Mouse (Mus musculus) CH12.LX (cell line): Measurements from ENCODE around the gene Kcnh4. TPM values are rescaled to one million over a fixed set of nuclear protein-coding genes. Genes with fewer than 3 reads are reported as not detected.

Experiments used
- DNase-seq: peaks from one replicate; pipeline ENCODE4 v3.0.0-alpha.2; 2013; ENCODE audit errors: extremely low read depth
- H3K27ac ChIP-seq: 2 replicates; pipeline ENCODE4 v1.5.1; 2012; ENCODE audit warnings: low read depth, mild to moderate bottlenecking, control low read depth, moderate library complexity; ENCODE audit not compliant: insufficient read depth
- H3K27me3 ChIP-seq: replicated peaks from 2 replicates; pipeline ENCODE3; 2012; ENCODE audit warnings: inconsistent platforms
- H3K36me3 ChIP-seq, 2 experiments: replicated peaks in 1 of 2; 2 replicates each; pipeline versions ENCODE3 to v1.6.1; 2012; ENCODE audit warnings: inconsistent platforms in 1 of 2, low read length in 1 of 2, mild to moderate bottlenecking in 1 of 2, mixed read lengths in 1 of 2, moderate library complexity in 1 of 2; ENCODE audit not compliant: control insufficient read depth in 1 of 2, insufficient read depth in 1 of 2
- H3K4me1 ChIP-seq, 2 experiments: 2 replicates each; pipeline ENCODE4 v1.6.1; 2012; ENCODE audit warnings: inconsistent platforms in 1 of 2, moderate library complexity in 1 of 2; ENCODE audit not compliant: insufficient read depth in 2 of 2, control insufficient read depth in 1 of 2
- H3K4me2 ChIP-seq: 2 replicates; pipeline ENCODE4 v1.6.1; 2012; ENCODE audit warnings: low read depth, mild to moderate bottlenecking, control low read depth; ENCODE audit not compliant: poor library complexity, insufficient read depth, severe bottlenecking
- H3K4me3 ChIP-seq, 3 experiments: fragments of 150-350 bp in 1 of 3; sonication (generic) in 1 of 3; replicated peaks in 1 of 3; 2 replicates each; pipeline versions ENCODE3 to v1.5.1; 2011 to 2012; ENCODE audit warnings: low read depth in 2 of 3, low read length in 2 of 3, mild to moderate bottlenecking in 2 of 3, moderate library complexity in 2 of 3, control low read depth in 1 of 3, improper control_type of control experiment in 1 of 3, inconsistent platforms in 1 of 3, mixed read lengths in 1 of 3; ENCODE audit not compliant: poor library complexity in 1 of 3
- H3K79me2 ChIP-seq: replicated peaks from 2 replicates; pipeline ENCODE4 v1.6.1; 2012; ENCODE audit warnings: mild to moderate bottlenecking, moderate library complexity; ENCODE audit not compliant: control insufficient read depth, poor library complexity, insufficient read depth, severe bottlenecking; ENCODE audit errors: extremely low read depth
- H3K9ac ChIP-seq: 2 replicates; pipeline ENCODE4 v1.6.1; 2012; ENCODE audit warnings: low read depth, mild to moderate bottlenecking, control low read depth, moderate library complexity; ENCODE audit not compliant: insufficient read depth
- H3K9me3 ChIP-seq: replicated peaks from 2 replicates; pipeline ENCODE3; 2012; ENCODE audit warnings: low read length, inconsistent platforms, mixed read lengths
- CHD2 ChIP-seq: IDR thresholded peaks from 2 replicates; pipeline ENCODE4 v1.6.1; 2011; ENCODE audit warnings: low read length, improper control_type of control experiment
- CTCF ChIP-seq, 2 experiments: IDR thresholded peaks in 1 of 2; conservative IDR thresholded peaks in 1 of 2; 2 replicates each; pipeline ENCODE4 v1.5.1; 2011 to 2012; ENCODE audit warnings: low read depth in 2 of 2, low read length in 2 of 2, improper control_type of control experiment in 1 of 2, inconsistent platforms in 1 of 2, mild to moderate bottlenecking in 1 of 2, moderate library complexity in 1 of 2
- HCFC1 ChIP-seq: IDR thresholded peaks from 2 replicates; pipeline ENCODE4 v1.6.1; 2012; ENCODE audit warnings: low read depth, mild to moderate bottlenecking, inconsistent platforms, low read length, improper control_type of control experiment
- IRF4 ChIP-seq: IDR thresholded peaks from 2 replicates; pipeline ENCODE4 v1.6.1; 2014; ENCODE audit warnings: low read depth, mild to moderate bottlenecking, inconsistent platforms, low read length, improper control_type of control experiment
- MEF2A ChIP-seq: IDR thresholded peaks from 2 replicates; pipeline ENCODE4 v1.6.1; 2014; ENCODE audit warnings: low read depth, mild to moderate bottlenecking, inconsistent platforms, low read length, improper control_type of control experiment, borderline replicate concordance
- MYC ChIP-seq: IDR thresholded peaks from 2 replicates; pipeline ENCODE4 v1.6.1; 2011; ENCODE audit warnings: low read depth, mild to moderate bottlenecking, improper control_type of control experiment, low read length
- NRF1 ChIP-seq: IDR thresholded peaks from 2 replicates; pipeline ENCODE4 v1.6.1; 2014; ENCODE audit warnings: low read depth, mild to moderate bottlenecking, inconsistent platforms, low read length, improper control_type of control experiment, moderate library complexity
- RCOR1 ChIP-seq: conservative IDR thresholded peaks from 2 replicates; pipeline ENCODE4 v1.6.1; 2012; ENCODE audit warnings: low read depth, mild to moderate bottlenecking, inconsistent platforms, low read length, improper control_type of control experiment
- SMC3 ChIP-seq: IDR thresholded peaks from 2 replicates; pipeline ENCODE4 v1.6.1; 2011; ENCODE audit warnings: low read depth, low read length, improper control_type of control experiment
- TCF12 ChIP-seq: IDR thresholded peaks from 2 replicates; pipeline ENCODE4 v1.6.1; 2014; ENCODE audit warnings: low read depth, mild to moderate bottlenecking, inconsistent platforms, low read length, improper control_type of control experiment
- UBTF ChIP-seq: IDR thresholded peaks from 2 replicates; pipeline ENCODE4 v1.6.1; 2012; ENCODE audit warnings: low read depth, mild to moderate bottlenecking, inconsistent platforms, low read length, improper control_type of control experiment, moderate library complexity
- USF1 ChIP-seq: IDR thresholded peaks from 2 replicates; pipeline ENCODE4 v1.6.1; 2014; ENCODE audit warnings: low read depth, mild to moderate bottlenecking, inconsistent platforms, low read length, improper control_type of control experiment
- ZC3H11A ChIP-seq: IDR thresholded peaks from 2 replicates; pipeline ENCODE4 v1.6.1; 2012; ENCODE audit warnings: low read depth, mild to moderate bottlenecking, inconsistent platforms, low read length, improper control_type of control experiment
- ZKSCAN1 ChIP-seq: IDR thresholded peaks from 2 replicates; pipeline ENCODE4 v1.6.1; 2012; ENCODE audit warnings: low read depth, inconsistent platforms, low read length, improper control_type of control experiment, borderline replicate concordance
- dilution Hi-C: fragments of 300-500 bp; cut with MboI; formaldehyde crosslinking; loops from 2 replicates; pipeline ENCODE4 v1.14.3; 2020; ENCODE audit warnings: low sequenced_read_pairs; ENCODE audit not compliant: extremely low pct_unique_long_range_greater_than_20kb, extremely low pct_ligation_motif_present
- in situ Hi-C: fragments of 300-500 bp; cut with MboI; formaldehyde crosslinking; loops from 3 replicates; pipeline ENCODE4 v1.14.3; 2019; ENCODE audit warnings: low sequenced_read_pairs, low pct_ligation_motif_present, low pct_unique_long_range_greater_than_20kb, mixed read lengths
- polyA plus RNA-seq: library from polyadenylated mRNA; unstranded; fragments of >175 nt; gene quantifications from 2 replicates; pipeline ENCODE4 v1.2.1, GENCODE M21; 2012; ENCODE audit warnings: low read depth; ENCODE audit not compliant: insufficient read length
- total RNA-seq, 2 experiments: library from RNA; depleted of rRNA; stranded (reverse); fragments of 300-350 nt in 1 of 2; fragments of >200 nt in 1 of 2; gene quantifications; 2 replicates each; pipeline ENCODE4 v1.2.3; 2012 to 2014

Kcnh4 gene
- total and polyA plus RNA-seq, 3 experiments, result 0.87 to 4.0 (median 2.2) TPM

- Histone ChIP-seq H3K4me2 (no peak overlapping the region), H3K9me3 (no peaks in the 10 kb centered on the region), H3K27me3 (no peaks in the 10 kb centered on the region), H3K27ac (no peak overlapping the region), H3K9ac (no peak overlapping the region), H3K4me3 (no peak overlapping the region), H3K79me2 (no peaks in the 10 kb centered on the region), H3K36me3 (peaks cover 0 to 63% of the 10 kb centered on the region in 2 experiments), H3K4me1 (peaks cover 8 to 20% of the 10 kb centered on the region in 2 experiments)
- no peak for DNase-seq
- dilution Hi-C loops (no loop called here), in situ Hi-C loops (loop anchor here (5.0 kb wide), 3 partner anchors 71 to 336 kb away; partner anchors contain the start of gene Cnp)
- TF ChIP-seq RCOR1 (no peak), ZKSCAN1 (no peak), HCFC1 (no peak)
Measured at GRCm38 (mm10) chr11:100697921-100698320, 61.8 kb downstream of the Kcnh4 start.

- dilution Hi-C loops (no loop called here), in situ Hi-C loops (loop anchor here (5.0 kb wide), 3 partner anchors 68 to 333 kb away; partner anchors contain the start of gene Cnp)
- Histone ChIP-seq H3K4me3 (no peak overlapping the region), H3K27ac (no peak overlapping the region), H3K27me3 (no peaks in the 10 kb centered on the region), H3K4me2 (no peak overlapping the region), H3K36me3 (peaks cover 0 to 51% of the 10 kb centered on the region in 2 experiments), H3K79me2 (no peaks in the 10 kb centered on the region), H3K9ac (no peak overlapping the region), H3K9me3 (no peaks in the 10 kb centered on the region)
- peak; percentile 75 for DNase-seq
- peak; percentile 95 to 99 for TF ChIP-seq CTCF (conservative IDR thresholded peaks at IDR 0.05 in 1 of 2, IDR thresholded peaks at IDR 0.05 in 1 of 2; ENCODE audit: low read depth in 2 of 2, low read length in 2 of 2)
- peak; percentile 84 for TF ChIP-seq ZC3H11A
- peak; percentile 100 for TF ChIP-seq SMC3
- TF ChIP-seq TCF12, result no peak
- no peak for TF ChIP-seq MEF2A
- TF ChIP-seq UBTF, result no peak
- 0 out of 2 replicates have a peak, but pooled peaks have one; percentile 18 for TF ChIP-seq NRF1
- TF ChIP-seq MYC, result no peak
- TF ChIP-seq IRF4, result 0 out of 2 replicates have a peak, but pooled peaks have one; percentile 15
- TF ChIP-seq, all 38 proteins: peak for 5
- H3K4me1 ChIP-seq, result peaks cover 0 to 11% of the 10 kb centered on the region in 2 experiments; a peak in 2 of 4 replicates
Measured at GRCm38 (mm10) chr11:100694926-100695325, 64.8 kb downstream of the Kcnh4 start.

- Histone ChIP-seq H3K9ac (no peak overlapping the region), H3K27ac (no peak overlapping the region), H3K27me3 (no peaks in the 10 kb centered on the region), H3K4me2 (no peak overlapping the region), H3K79me2 (no peaks in the 10 kb centered on the region), H3K36me3 (peaks cover 0 to 34% of the 10 kb centered on the region in 2 experiments), H3K4me3 (no peak overlapping the region), H3K9me3 (no peaks in the 10 kb centered on the region), H3K4me1 (peaks cover 0 to 8% of the 10 kb centered on the region in 2 experiments; a peak in 2 of 4 replicates)
- DNase-seq, result no peak
- in situ Hi-C loops, result no loop called here
- dilution Hi-C loops, result no loop called here
- TF ChIP-seq USF1 (no peak), CHD2 (no peak), IRF4 (no peak), RCOR1 (no peak), MYC (no peak), TCF12 (no peak)
Measured at GRCm38 (mm10) chr11:100693154-100693553, 66.6 kb downstream of the Kcnh4 start.
